8 mouse cellular contexts compared by ENCODE assay signal in genomic region chr10:86064937-86065336, GRCm38 (mm10). TPM values are rescaled to one million over a fixed set of nuclear protein-coding genes. Genes with fewer than 3 reads are reported as not detected.
DNase-seq lines count a peak whose midpoint lies in the region; ATAC-seq lines count a peak whose summit lies in the region.

No protein-coding gene starts in this region.

- H3K27ac ChIP-seq in hindbrain, embryonic 15.5 days (replicated peaks) = no peak overlapping the region

- no peak overlapping the region for H3K9ac ChIP-seq in hindbrain, embryonic 15.5 days

- H3K4me1 ChIP-seq in hindbrain, embryonic 15.5 days (replicated peaks) = peaks cover 3% of the 10 kb centered on the region; the same call in 1 of the 2 replicates

- H3K4me2 ChIP-seq in hindbrain, embryonic 15.5 days = no peak overlapping the region

- no peak overlapping the region for H3K4me3 ChIP-seq in hindbrain, embryonic 15.5 days

- peaks cover 5% of the 10 kb centered on the region; the same call in 1 of the 2 replicates for H3K9me3 ChIP-seq in hindbrain, embryonic 15.5 days

- ATAC-seq in common myeloid progenitor, adult 5-6 weeks (replicated peaks; ENCODE audit: low read depth, poor library complexity, severe bottlenecking) = peak; percentile 85
- ATAC-seq in hindbrain, embryonic 15.5 days (ENCODE audit: low FRiP score, low read depth) = peak; percentile 78

- peaks cover 8% of the 10 kb centered on the region; the same call in 1 of the 2 replicates for H3K36me3 ChIP-seq in hindbrain, embryonic 15.5 days

- WGBS in hindbrain, embryonic 15.5 days = 11% methylated on average over 4 of the region's 4 CpGs

- peak; percentile 88 for DNase-seq in adipocyte (ENCODE audit: low spot score)
- peak; percentile 84 for DNase-seq in gastrocnemius, adult 18-20 months (ENCODE audit: low spot score)
- peak; percentile 44 to 58 for DNase-seq in layer of hippocampus, postnatal 36 days
- peak; percentile 83 for DNase-seq in lung, postnatal 14 days
- DNase-seq in retina, postnatal 1 day = peak; percentile 90
- DNase-seq in yolk sac, embryonic 10.5 days (ENCODE audit: low spot score) = peak; percentile 60

- H3K27me3 ChIP-seq in hindbrain, embryonic 15.5 days = no peaks in the 10 kb centered on the region

RNA-seq across cellular contexts. Expression of gene Fbxo7, which starts 43.2 kb away (rescaled TPM):
- total RNA-seq in common myeloid progenitor, adult 5-6 weeks (2017) = 26.0 and 38.1 TPM in 2 replicates
- 10 to 100 TPM; 11.3 to 12.7 TPM for total RNA-seq in gastrocnemius, adult 18-20 months (2021)
- 20.4 and 20.9 TPM in 2 replicates for polyA plus RNA-seq in hindbrain, embryonic 15.5 days (2015; fragmentation: Nextera tagmentation; extraction: Ambion mirVana)
- 10 to 100 TPM; 22.2 to 24.8 TPM for total RNA-seq in layer of hippocampus, postnatal 36 days (2021)

RNA-seq across cellular contexts. Expression of gene Bpifc, which starts 53.2 kb away (rescaled TPM):
- total RNA-seq in common myeloid progenitor, adult 5-6 weeks (2017) = 3.4 and 5.7 TPM in 2 replicates
- total RNA-seq in gastrocnemius, adult 18-20 months (2021) = not detected
- polyA plus RNA-seq in hindbrain, embryonic 15.5 days (2015; fragmentation: Nextera tagmentation; extraction: Ambion mirVana) = 0.05 TPM in 1 of 2 replicates, not detected in the other
- under 1 TPM in 1 of 2 experiments, not detected in 1; 0.12 TPM for total RNA-seq in layer of hippocampus, postnatal 36 days (2021)
